Mouse (Mus musculus) cortical plate, adult 2 months (tissue): ENCODE measurements around the gene Capn5.

Experiments used
- CTCF ChIP-seq: fragments of 200-500 bp; IDR thresholded peaks from 2 replicates; pipeline ENCODE4 v1.5.1; 2011; ENCODE audit warnings: mild to moderate bottlenecking, control low read depth, low read length; ENCODE audit not compliant: insufficient read depth; ENCODE audit errors: extremely low read depth
- POLR2A ChIP-seq: fragments of 200-500 bp; IDR thresholded peaks from 2 replicates; pipeline ENCODE4 v1.6.1; 2011; ENCODE audit warnings: mild to moderate bottlenecking, low read length, control low read depth; ENCODE audit not compliant: insufficient read depth; ENCODE audit errors: extremely low read depth

DNA sequence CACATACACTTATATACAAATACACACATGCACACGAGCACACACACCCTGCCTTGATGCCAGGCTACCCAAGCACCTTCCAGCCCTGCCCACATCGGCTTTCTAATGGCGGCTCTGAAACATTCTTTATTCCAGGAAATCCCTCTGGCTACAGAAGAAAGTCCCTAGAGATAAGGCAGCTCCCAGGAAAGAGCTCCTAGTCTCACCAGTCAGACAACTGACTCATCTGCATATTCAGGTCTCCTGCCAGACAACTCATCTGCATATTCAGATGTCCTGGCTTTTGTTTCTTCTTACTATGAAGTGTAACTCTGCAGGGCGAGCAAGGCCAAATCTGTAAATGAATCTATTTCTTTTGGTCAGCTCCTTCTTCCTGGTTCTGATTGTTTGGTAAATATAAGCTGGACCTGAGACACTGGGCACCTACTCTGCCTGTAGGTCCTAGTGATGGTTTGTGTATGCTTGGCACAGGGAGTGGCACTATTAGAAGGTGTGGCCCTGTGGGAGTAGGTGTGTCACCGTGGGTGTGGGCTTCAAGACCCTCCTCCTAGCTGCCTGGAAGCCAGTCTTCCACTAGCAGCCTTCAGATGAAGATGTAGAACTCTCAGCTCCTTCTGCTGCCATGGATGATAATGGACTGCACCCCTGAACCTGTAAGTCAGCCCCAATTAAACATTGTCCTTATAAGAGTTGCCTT, 20.3 kb downstream of the Capn5 start:
- TF ChIP-seq POLR2A, result no peak
- TF ChIP-seq CTCF, result no peak
